Mouse (Mus musculus) liver, embryonic 16.5 days (tissue): ENCODE results near the gene Magi1. TPM values are rescaled to one million over a fixed set of nuclear protein-coding genes. Genes with fewer than 3 reads are reported as not detected.

Source experiments
- polyA plus RNA-seq: library from polyadenylated mRNA; unstranded; fragments of >200 nt; fragmentation: Nextera tagmentation; extraction: Ambion mirVana; gene quantifications from 2 replicates; pipeline ENCODE4 v1.2.1, GENCODE M21; 2015

Magi1 gene
- polyA plus RNA-seq, 1 experiment from 2014 or later = 1.3 TPM

Other genes with a start within 250 kb of the Magi1 start
- 2.6 and 3.1 TPM in 2 replicates for gene Slc25a26, start 216.4 kb upstream of the Magi1 start, polyA plus RNA-seq